Mouse (Mus musculus): ENCODE data around the gene Cenpl. TPM values are rescaled to one million over a fixed set of nuclear protein-coding genes. Genes with fewer than 3 reads are reported as not detected.
"Not testable (repeated sequence)": the region's sequence is repeated elsewhere in the genome, so short reads cannot be mapped to it uniquely, and the experiment has no call there.

Gene Cenpl
- 0.69 and 5.3 TPM in 2 replicates for total RNA-seq (2014; rRNA removed; ENCODE audit: low replicate concordance)
- polyA plus RNA-seq (2015; fragmentation: Nextera tagmentation; extraction: Ambion mirVana), result 6.9 and 7.3 TPM in 2 replicates

GRCm38 (mm10) chr1:161070352-161071271 lies at the start of gene Cenpl, which contains the start of gene Dars2:
Gene Cenpl (plus strand): TSS chr1:161070713.
Gene Dars2 (minus strand): TSS chr1:161070658.
- WGBS, result under 1% methylated on average over 57 of the region's 57 CpGs
- TF ChIP-seq CTCF (IDR thresholded peaks at IDR 0.05; ENCODE audit: low read depth), result no peak
- peak; percentile 64; the same call in 1 of the 2 replicates for TF ChIP-seq EP300 (IDR thresholded peaks at IDR 0.05; ENCODE audit: low read depth)
- Histone ChIP-seq H3K27me3 (ENCODE audit: control insufficient read depth, insufficient read depth, low read length) (no peaks in the 10 kb centered on the region), H3K9me3 (replicated peaks; ENCODE audit: control insufficient read depth, low read length) (no peaks in the 10 kb centered on the region), H3K27ac (ENCODE audit: low read depth) (peak within 1 kb of the TSS; percentile 63), H3K4me3 (ENCODE audit: low read depth, low read length) (peak within 1 kb of the TSS; percentile 68), H3K9ac (replicated peaks; ENCODE audit: low read depth, low read length) (peak within 1 kb of the TSS; percentile 66), H3K4me2 (ENCODE audit: low read depth, low read length) (peak within 1 kb of the TSS; percentile 79), H3K4me1 (ENCODE audit: control insufficient read depth, insufficient read depth) (peaks cover 16% of the 10 kb centered on the region), H3K36me3 (replicated peaks; ENCODE audit: control insufficient read depth, insufficient read depth, low read length) (peaks cover 4% of the 10 kb centered on the region)
- peak; percentile 98 for DNase-seq (ENCODE audit: low spot score)
- ATAC-seq (ENCODE audit: insufficient read depth, low read depth), result peak; percentile 97

- H3K27me3 ChIP-seq (ENCODE audit: control insufficient read depth, insufficient read depth, low read length), result no peaks in the 10 kb centered on the region
- H3K27ac ChIP-seq (ENCODE audit: low read depth), result peak overlapping the region; percentile 15; the same call in 1 of the 2 replicates
- no peak overlapping the region for H3K4me3 ChIP-seq (ENCODE audit: low read depth, low read length)
- H3K9me3 ChIP-seq (replicated peaks; ENCODE audit: control insufficient read depth, low read length), result no peaks in the 10 kb centered on the region
- peaks cover 22% of the 10 kb centered on the region for H3K36me3 ChIP-seq (replicated peaks; ENCODE audit: control insufficient read depth, insufficient read depth, low read length)
- DNase-seq (ENCODE audit: low spot score) (no peak), ATAC-seq (ENCODE audit: insufficient read depth, low read depth) (no peak)
- TF ChIP-seq CTCF (IDR thresholded peaks at IDR 0.05; ENCODE audit: low read depth), result no peak
- TF ChIP-seq EP300 (IDR thresholded peaks at IDR 0.05; ENCODE audit: low read depth), result no peak
- peaks cover 7% of the 10 kb centered on the region; the same call in 1 of the 2 replicates for H3K4me1 ChIP-seq (ENCODE audit: control insufficient read depth, insufficient read depth)
- WGBS, result 78% methylated on average over 5 of the region's 5 CpGs
- H3K4me2 ChIP-seq (ENCODE audit: low read depth, low read length), result no peak overlapping the region
- no peak overlapping the region for H3K9ac ChIP-seq (replicated peaks; ENCODE audit: low read depth, low read length)
These were observed 44.9 kb upstream of the Cenpl start for GRCm38 (mm10) chr1:161025410-161026210.

GRCm38 (mm10) chr1:161027196-161027595 lies 43.3 kb upstream of the Cenpl start:
- peaks cover 7% of the 10 kb centered on the region; the same call in 1 of the 2 replicates for H3K4me1 ChIP-seq (ENCODE audit: control insufficient read depth, insufficient read depth)
- no peak for DNase-seq (ENCODE audit: low spot score)
- no peak for ATAC-seq (ENCODE audit: insufficient read depth, low read depth)
- no peak overlapping the region for H3K4me2 ChIP-seq (ENCODE audit: low read depth, low read length)
- H3K27me3 ChIP-seq (ENCODE audit: control insufficient read depth, insufficient read depth, low read length), result no peaks in the 10 kb centered on the region
- H3K27ac ChIP-seq (ENCODE audit: low read depth), result no peak overlapping the region
- H3K4me3 ChIP-seq (ENCODE audit: low read depth, low read length), result no peak overlapping the region
- H3K36me3 ChIP-seq (replicated peaks; ENCODE audit: control insufficient read depth, insufficient read depth, low read length), result peaks cover 34% of the 10 kb centered on the region
- WGBS, result 79% methylated on average over 2 of the region's 2 CpGs
- H3K9ac ChIP-seq (replicated peaks; ENCODE audit: low read depth, low read length), result no peak overlapping the region
- H3K9me3 ChIP-seq (replicated peaks; ENCODE audit: control insufficient read depth, low read length), result no peaks in the 10 kb centered on the region
- no peak for TF ChIP-seq EP300 (IDR thresholded peaks at IDR 0.05; ENCODE audit: low read depth)
- no peak for TF ChIP-seq CTCF (IDR thresholded peaks at IDR 0.05; ENCODE audit: low read depth)

DNA sequence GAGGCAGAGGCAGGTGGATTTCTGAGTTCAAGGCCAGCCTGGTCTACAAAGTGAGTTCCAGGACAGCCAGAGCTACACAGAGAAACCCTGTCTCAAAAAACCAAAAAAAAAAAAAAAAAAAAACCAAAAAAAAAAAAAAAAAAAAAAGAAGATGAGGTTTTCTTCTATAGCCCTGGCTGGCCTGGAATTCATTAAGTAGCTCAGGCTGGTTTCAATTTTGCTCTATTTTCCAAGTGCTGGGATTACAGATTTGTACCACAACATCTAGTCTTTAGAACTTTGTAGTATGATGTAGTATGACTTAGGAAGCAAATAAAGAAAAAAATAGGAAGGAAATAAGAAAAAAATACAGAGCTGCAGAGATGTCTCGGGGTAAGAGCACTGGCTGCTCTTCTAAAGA lies 42.1 kb upstream of the Cenpl start:
- not testable (repeated sequence) for ATAC-seq (ENCODE audit: insufficient read depth, low read depth); H3K4me2 ChIP-seq (ENCODE audit: low read depth, low read length); H3K27ac ChIP-seq (ENCODE audit: low read depth); H3K9me3 ChIP-seq (replicated peaks; ENCODE audit: control insufficient read depth, low read length); H3K27me3 ChIP-seq (ENCODE audit: control insufficient read depth, insufficient read depth, low read length); DNase-seq (ENCODE audit: low spot score); H3K4me1 ChIP-seq (ENCODE audit: control insufficient read depth, insufficient read depth); H3K9ac ChIP-seq (replicated peaks; ENCODE audit: low read depth, low read length); H3K4me3 ChIP-seq (ENCODE audit: low read depth, low read length)
- peaks cover 36% of the 10 kb centered on the region for H3K36me3 ChIP-seq (replicated peaks; ENCODE audit: control insufficient read depth, insufficient read depth, low read length)
- 74% methylated on average over 1 of the region's 1 CpGs for WGBS

- no peak overlapping the region for H3K9ac ChIP-seq (replicated peaks; ENCODE audit: low read depth, low read length)
- no peak overlapping the region for H3K27ac ChIP-seq (ENCODE audit: low read depth)
- H3K4me3 ChIP-seq (ENCODE audit: low read depth, low read length), result no peak overlapping the region
- H3K9me3 ChIP-seq (replicated peaks; ENCODE audit: control insufficient read depth, low read length), result no peaks in the 10 kb centered on the region
- no peaks in the 10 kb centered on the region for H3K27me3 ChIP-seq (ENCODE audit: control insufficient read depth, insufficient read depth, low read length)
- ATAC-seq (ENCODE audit: insufficient read depth, low read depth) (no peak), DNase-seq (ENCODE audit: low spot score) (no peak)
- peaks cover 36% of the 10 kb centered on the region for H3K36me3 ChIP-seq (replicated peaks; ENCODE audit: control insufficient read depth, insufficient read depth, low read length)
- 81% methylated on average over 3 of the region's 3 CpGs for WGBS
- H3K4me2 ChIP-seq (ENCODE audit: low read depth, low read length), result no peak overlapping the region
- peaks cover 7% of the 10 kb centered on the region; the same call in 1 of the 2 replicates for H3K4me1 ChIP-seq (ENCODE audit: control insufficient read depth, insufficient read depth)
- TF ChIP-seq CTCF (IDR thresholded peaks at IDR 0.05; ENCODE audit: low read depth) (no peak), EP300 (IDR thresholded peaks at IDR 0.05; ENCODE audit: low read depth) (no peak)
These were observed 40.5 kb upstream of the Cenpl start for GRCm38 (mm10) chr1:161030058-161030457.
